Mouse (Mus musculus): ENCODE data around the gene Bcl11b. TPM values are rescaled to one million over a fixed set of nuclear protein-coding genes. Genes with fewer than 3 reads are reported as not detected.

Gene Bcl11b
- total and polyA plus RNA-seq, 2 experiments from 2014 or later: 12.0 to 30.0 TPM

GRCm38 (mm10) chr12:107975897-107976570, 27.4 kb downstream of the Bcl11b start:
- no peak for TF ChIP-seq CTCF (IDR thresholded peaks at IDR 0.05; ENCODE audit: low read depth)
- no peak for ATAC-seq
- Histone ChIP-seq H3K27me3 (ENCODE audit: insufficient read depth, low read length) (no peaks in the 10 kb centered on the region), H3K9ac (replicated peaks; ENCODE audit: low read length) (peak overlapping the region; percentile 43), H3K27ac (peak overlapping the region; percentile 72; the same call in 1 of the 2 replicates), H3K36me3 (ENCODE audit: insufficient read depth, low read length) (no peaks in the 10 kb centered on the region), H3K4me3 (ENCODE audit: low read length) (peak overlapping the region; percentile 20), H3K4me2 (ENCODE audit: low read depth, low read length) (peak overlapping the region; percentile 52), H3K9me3 (ENCODE audit: low read length) (no peaks in the 10 kb centered on the region), H3K4me1 (ENCODE audit: insufficient read depth, low read length) (peaks cover 35% of the 10 kb centered on the region)
- WGBS: 16% methylated on average over 14 of the region's 14 CpGs
- DNase-seq (ENCODE audit: low spot score): peak; percentile 50

- no peak for TF ChIP-seq CTCF (IDR thresholded peaks at IDR 0.05; ENCODE audit: low read depth)
- DNase-seq (ENCODE audit: low spot score) (no peak), ATAC-seq (no peak)
- no peaks in the 10 kb centered on the region for H3K27me3 ChIP-seq (ENCODE audit: insufficient read depth, low read length)
- H3K9me3 ChIP-seq (ENCODE audit: low read length): no peaks in the 10 kb centered on the region
- H3K36me3 ChIP-seq (ENCODE audit: insufficient read depth, low read length): no peaks in the 10 kb centered on the region
- peak overlapping the region; percentile 52 for H3K4me2 ChIP-seq (ENCODE audit: low read depth, low read length)
- H3K27ac ChIP-seq: peak overlapping the region; percentile 72; the same call in 1 of the 2 replicates
- no peak overlapping the region for H3K4me3 ChIP-seq (ENCODE audit: low read length)
- peaks cover 31% of the 10 kb centered on the region for H3K4me1 ChIP-seq (ENCODE audit: insufficient read depth, low read length)
- no peak overlapping the region; the same call in 1 of the 2 replicates for H3K9ac ChIP-seq (replicated peaks; ENCODE audit: low read length)
- 50% methylated on average over 10 of the region's 10 CpGs for WGBS
Observed at GRCm38 (mm10) chr12:107975479-107975896, 27.9 kb downstream of the Bcl11b start.

- Histone ChIP-seq H3K9ac (replicated peaks; ENCODE audit: low read length) (no peak overlapping the region), H3K4me2 (ENCODE audit: low read depth, low read length) (no peak overlapping the region), H3K36me3 (ENCODE audit: insufficient read depth, low read length) (no peaks in the 10 kb centered on the region), H3K9me3 (ENCODE audit: low read length) (no peaks in the 10 kb centered on the region), H3K4me3 (ENCODE audit: low read length) (no peak overlapping the region), H3K27ac (no peak overlapping the region), H3K4me1 (ENCODE audit: insufficient read depth, low read length) (peaks cover 21% of the 10 kb centered on the region), H3K27me3 (ENCODE audit: insufficient read depth, low read length) (no peaks in the 10 kb centered on the region)
- DNase-seq (ENCODE audit: low spot score) (no peak), ATAC-seq (no peak)
- WGBS: 65% methylated on average over 11 of the region's 11 CpGs
- TF ChIP-seq CTCF (IDR thresholded peaks at IDR 0.05; ENCODE audit: low read depth): no peak
Observed at GRCm38 (mm10) chr12:107974504-107974903, 28.9 kb downstream of the Bcl11b start.

GRCm38 (mm10) chr12:107973556-107974140, 29.8 kb downstream of the Bcl11b start:
- H3K27me3 ChIP-seq (ENCODE audit: insufficient read depth, low read length): no peaks in the 10 kb centered on the region
- no peak overlapping the region for H3K27ac ChIP-seq
- no peaks in the 10 kb centered on the region for H3K9me3 ChIP-seq (ENCODE audit: low read length)
- no peak for DNase-seq (ENCODE audit: low spot score)
- no peak for TF ChIP-seq CTCF (IDR thresholded peaks at IDR 0.05; ENCODE audit: low read depth)
- peaks cover 20% of the 10 kb centered on the region for H3K4me1 ChIP-seq (ENCODE audit: insufficient read depth, low read length)
- H3K9ac ChIP-seq (replicated peaks; ENCODE audit: low read length): no peak overlapping the region
- WGBS: 57% methylated on average over 11 of the region's 11 CpGs
- ATAC-seq: no peak
- no peak overlapping the region for H3K4me2 ChIP-seq (ENCODE audit: low read depth, low read length)
- H3K4me3 ChIP-seq (ENCODE audit: low read length): no peak overlapping the region
- H3K36me3 ChIP-seq (ENCODE audit: insufficient read depth, low read length): no peaks in the 10 kb centered on the region

- Histone ChIP-seq H3K27ac (peak overlapping the region; percentile 60; the same call in 1 of the 2 replicates), H3K9ac (replicated peaks; ENCODE audit: low read length) (no peak overlapping the region), H3K4me3 (ENCODE audit: low read length) (no peak overlapping the region), H3K4me1 (ENCODE audit: insufficient read depth, low read length) (peaks cover 9% of the 10 kb centered on the region; the same call in 1 of the 2 replicates), H3K36me3 (ENCODE audit: insufficient read depth, low read length) (no peaks in the 10 kb centered on the region), H3K9me3 (ENCODE audit: low read length) (no peaks in the 10 kb centered on the region), H3K27me3 (ENCODE audit: insufficient read depth, low read length) (no peaks in the 10 kb centered on the region), H3K4me2 (ENCODE audit: low read depth, low read length) (peak overlapping the region; percentile 51)
- no peak for TF ChIP-seq CTCF (IDR thresholded peaks at IDR 0.05; ENCODE audit: low read depth)
- no peak for DNase-seq (ENCODE audit: low spot score)
- no peak for ATAC-seq
- WGBS: 56% methylated on average over 12 of the region's 12 CpGs
Observed at GRCm38 (mm10) chr12:107971081-107971780, 32.2 kb downstream of the Bcl11b start.

GRCm38 (mm10) chr12:107970637-107971036, 32.8 kb downstream of the Bcl11b start:
- Histone ChIP-seq H3K36me3 (ENCODE audit: insufficient read depth, low read length) (no peaks in the 10 kb centered on the region), H3K4me1 (ENCODE audit: insufficient read depth, low read length) (peaks cover 8% of the 10 kb centered on the region; the same call in 1 of the 2 replicates), H3K4me3 (ENCODE audit: low read length) (no peak overlapping the region), H3K9ac (replicated peaks; ENCODE audit: low read length) (no peak overlapping the region), H3K9me3 (ENCODE audit: low read length) (no peaks in the 10 kb centered on the region), H3K27me3 (ENCODE audit: insufficient read depth, low read length) (no peaks in the 10 kb centered on the region), H3K27ac (peak overlapping the region; percentile 60; the same call in 1 of the 2 replicates), H3K4me2 (ENCODE audit: low read depth, low read length) (peak overlapping the region; percentile 51)
- WGBS: 27% methylated on average over 12 of the region's 12 CpGs
- ATAC-seq (no peak), DNase-seq (ENCODE audit: low spot score) (peak; percentile 68)
- TF ChIP-seq CTCF (IDR thresholded peaks at IDR 0.05; ENCODE audit: low read depth): no peak
